Mouse (Mus musculus): Measurements from ENCODE around the gene Pex14.
"Not testable (repeated sequence)": the region's sequence is repeated elsewhere in the genome, so short reads cannot be mapped to it uniquely, and the experiment has no call there.

Pex14 gene

GRCm38 (mm10) chr4:149099369-149100017 is at the start of gene Pex14:
Gene Pex14 (minus strand): TSS chr4:149099876.
- DNase-seq = peak; percentile 87

DNA sequence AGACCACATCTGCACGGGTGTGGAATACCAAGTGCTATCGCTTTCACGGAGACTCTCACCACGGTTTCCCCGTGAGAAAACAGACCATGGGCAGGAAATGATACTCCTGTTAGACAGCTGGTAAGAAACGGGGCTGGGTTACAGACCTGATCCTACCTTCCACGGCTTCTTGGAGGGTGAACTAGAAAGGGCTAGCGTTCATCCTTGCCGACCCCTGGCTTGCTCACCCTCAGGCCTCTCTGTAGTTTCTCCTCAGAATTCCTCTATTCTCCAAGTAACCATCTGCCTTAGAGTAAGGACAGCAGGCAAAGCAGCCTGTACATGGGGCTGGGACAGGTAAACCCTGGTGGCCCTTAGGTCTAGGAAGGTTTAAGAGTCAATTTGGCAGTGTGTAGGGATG is 49.5 kb upstream of the Pex14 start:
- no peak for DNase-seq

- DNase-seq = no peak
Observed at GRCm38 (mm10) chr4:149148084-149148483, 48.4 kb upstream of the Pex14 start.

DNA sequence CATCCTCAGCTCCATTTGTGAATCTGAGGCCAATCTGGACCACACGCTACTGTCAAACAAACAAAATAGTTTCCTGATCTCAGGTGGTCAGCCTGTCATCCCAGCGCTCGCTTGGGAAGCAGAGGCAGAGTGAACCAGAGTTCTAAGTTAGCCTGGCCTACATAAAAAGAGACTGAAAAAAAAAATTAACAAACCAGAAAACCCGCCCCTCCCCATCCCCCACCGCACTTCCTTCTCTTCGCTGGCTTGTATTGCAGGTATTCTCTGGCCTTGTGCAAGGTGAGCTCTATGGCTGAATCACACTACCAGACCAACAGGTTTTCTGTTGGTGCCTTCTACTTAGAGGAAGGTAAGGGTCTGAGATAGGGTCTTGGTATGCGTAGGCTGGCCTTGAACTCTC is 47.9 kb upstream of the Pex14 start:
- no peak for DNase-seq

GRCm38 (mm10) chr4:149145151-149145550 is 45.5 kb upstream of the Pex14 start:
- DNase-seq = no peak

GRCm38 (mm10) chr4:149144459-149144858 is 44.8 kb upstream of the Pex14 start:
- DNase-seq = peak; percentile 70

- no peak for DNase-seq
Observed at GRCm38 (mm10) chr4:149143594-149143993, 43.9 kb upstream of the Pex14 start.

DNA sequence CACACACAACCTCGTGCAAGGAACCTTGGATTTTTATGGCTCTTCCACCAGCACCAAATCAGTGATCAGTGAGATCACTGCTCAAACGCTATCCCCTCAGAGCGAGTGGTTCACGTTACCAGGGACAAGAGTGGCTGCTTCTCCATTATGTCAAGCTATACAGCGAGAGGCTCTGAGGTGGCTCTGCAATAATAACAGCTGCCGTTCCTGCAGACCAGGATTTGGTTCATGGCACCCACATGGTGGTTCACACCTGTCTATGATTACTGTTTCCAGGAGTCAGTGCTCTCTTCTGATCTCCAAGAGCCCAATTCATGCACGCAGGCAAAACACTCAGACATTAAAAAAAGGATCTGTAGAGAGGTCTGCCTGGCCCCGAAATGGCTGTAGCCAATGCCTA is 38.8 kb upstream of the Pex14 start:
- no peak for DNase-seq

DNA sequence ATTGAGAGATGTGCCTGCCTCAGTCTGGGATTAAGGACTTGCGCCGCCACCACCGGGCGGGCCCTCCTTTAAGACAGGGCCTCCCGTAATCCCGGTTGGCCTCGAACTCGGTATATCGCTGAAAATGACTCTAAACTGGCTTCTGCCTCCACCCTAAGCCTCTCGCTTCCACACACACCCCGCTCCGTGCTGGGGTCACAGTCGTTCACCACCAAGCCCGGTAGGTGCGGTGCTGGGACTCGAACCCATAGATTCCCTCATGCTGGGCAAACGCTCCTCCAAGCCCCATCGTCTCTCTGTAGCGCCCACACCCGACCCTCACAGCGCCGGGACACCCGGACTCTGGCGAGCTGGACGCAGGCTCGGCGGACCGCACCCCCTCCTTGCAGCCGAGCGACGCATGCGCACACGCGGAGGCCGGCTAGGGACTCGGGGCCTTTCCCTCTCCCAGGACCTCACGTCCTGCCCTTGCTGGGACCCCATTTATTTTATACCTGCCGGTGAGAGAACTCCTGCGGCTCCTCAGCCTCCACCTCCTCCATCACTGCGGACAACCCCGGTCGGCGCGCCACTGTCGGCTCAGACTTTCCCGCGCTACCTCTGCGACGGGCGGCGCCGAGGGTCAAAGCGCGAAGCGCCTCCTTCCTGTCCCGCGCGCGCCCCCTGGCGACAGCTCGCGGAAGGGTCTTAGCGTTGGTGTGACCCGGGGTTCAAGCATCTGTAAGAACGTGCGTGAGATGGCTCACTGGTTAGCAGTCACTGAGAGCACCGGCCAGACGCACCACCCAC is 37.5 kb upstream of the Pex14 start, which contains the start of gene Cenps:
TSS of gene Cenps (minus strand) at position 648 of the 789 bp plus-strand sequence.
- peak; percentile 88 for DNase-seq

DNA sequence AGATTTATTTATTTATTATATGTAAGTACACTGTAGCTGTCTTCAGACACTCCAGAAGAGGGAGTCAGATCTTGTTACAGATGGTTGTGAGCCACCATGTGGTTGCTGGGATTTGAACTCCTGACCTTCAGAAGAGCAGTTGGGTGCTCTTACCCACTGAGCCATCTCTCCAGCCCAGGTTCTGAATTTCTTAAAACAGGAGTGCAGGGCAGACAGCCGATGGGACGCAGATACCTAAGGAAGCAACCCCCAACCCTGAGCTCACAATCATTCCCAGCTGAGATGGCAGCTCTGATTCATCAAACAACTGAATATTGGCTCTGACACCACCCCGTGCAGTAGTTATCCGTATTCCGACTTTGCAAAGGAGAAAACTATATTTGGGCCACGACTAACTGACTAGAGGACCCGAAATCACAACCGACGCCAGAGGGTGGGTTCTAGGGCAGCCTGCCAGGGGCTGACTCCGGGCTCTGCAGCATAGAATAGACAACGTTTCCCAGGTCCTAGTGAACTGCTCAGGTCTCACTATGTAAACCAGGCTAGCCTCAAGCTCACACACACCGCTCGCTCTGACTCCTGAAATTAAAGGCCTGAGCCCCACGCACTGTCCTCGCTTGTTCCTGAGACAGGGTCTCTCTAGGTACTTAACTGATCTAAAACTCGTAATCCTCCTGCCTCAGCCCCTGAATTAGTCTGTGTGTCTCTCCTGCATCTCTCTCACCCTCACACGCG is 36.6 kb upstream of the Pex14 start:
- peak; percentile 31 for DNase-seq

- no peak for DNase-seq
Observed at GRCm38 (mm10) chr4:149133395-149133794, 33.7 kb upstream of the Pex14 start.

DNA sequence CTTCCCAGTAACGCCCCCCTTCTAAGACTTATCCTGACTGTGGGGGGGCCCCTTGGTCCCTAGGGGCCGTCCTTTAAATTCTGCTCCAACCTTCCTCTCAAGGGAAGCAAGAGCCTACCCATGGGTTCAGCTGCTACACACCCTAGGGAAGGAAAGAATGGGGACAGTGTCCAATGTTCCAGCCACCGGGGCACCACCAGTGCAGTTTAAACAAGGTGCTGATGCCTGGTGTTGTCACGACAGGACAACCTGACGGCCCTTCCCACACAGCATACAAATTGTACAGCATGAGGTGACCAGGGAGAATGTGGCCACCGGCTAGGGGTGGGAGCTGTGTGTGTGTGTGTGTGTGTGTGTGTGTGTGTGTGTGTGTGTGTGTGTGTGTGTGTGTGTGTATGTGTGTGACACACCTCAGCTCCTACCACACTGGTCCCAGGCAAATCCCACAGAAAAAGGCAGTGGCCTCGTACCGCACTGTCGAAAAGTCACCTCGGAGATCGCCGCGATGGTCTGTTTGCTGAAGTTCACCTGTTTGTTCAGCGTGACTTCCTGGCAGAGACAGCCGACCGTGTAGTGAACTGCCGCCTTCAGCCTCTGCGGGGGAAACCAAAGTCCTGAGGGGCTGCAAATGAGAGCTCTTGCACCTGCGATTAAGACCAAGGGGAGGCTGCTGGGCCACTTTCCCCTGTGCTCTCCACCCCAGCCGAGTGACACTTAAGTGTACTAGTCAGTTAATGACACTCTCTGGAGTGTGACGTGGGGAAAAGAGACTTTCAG is 32.3 kb upstream of the Pex14 start:
- no peak for DNase-seq

- DNase-seq = no peak
Observed at GRCm38 (mm10) chr4:149131021-149131752, 31.5 kb upstream of the Pex14 start.

- DNase-seq = no peak
Observed at GRCm38 (mm10) chr4:149128467-149128866, 28.8 kb upstream of the Pex14 start.

GRCm38 (mm10) chr4:149126663-149127062 is 27.0 kb upstream of the Pex14 start, which contains the start of gene Cort:
Gene Cort (minus strand): TSS chr4:149126763.
- DNase-seq = no peak

DNA sequence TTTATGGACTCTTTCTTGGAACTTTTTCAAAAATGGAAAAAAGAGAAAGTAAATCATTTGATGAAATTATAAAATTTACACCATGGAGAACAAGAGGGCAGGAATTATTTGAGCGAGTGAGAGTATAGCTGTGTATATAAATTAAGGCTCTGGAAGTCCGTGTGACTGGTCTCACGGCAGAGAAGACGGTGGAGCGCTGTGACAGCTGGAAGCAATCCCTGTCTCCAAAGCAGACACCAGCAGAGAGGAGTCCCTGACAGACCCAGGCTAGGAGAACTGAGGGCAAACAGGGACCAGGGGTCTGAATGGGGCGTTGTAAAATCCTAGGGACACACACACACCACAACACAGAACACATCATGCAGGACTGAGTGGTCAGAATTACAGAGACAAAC is 26.4 kb upstream of the Pex14 start:
- no peak for DNase-seq

DNA sequence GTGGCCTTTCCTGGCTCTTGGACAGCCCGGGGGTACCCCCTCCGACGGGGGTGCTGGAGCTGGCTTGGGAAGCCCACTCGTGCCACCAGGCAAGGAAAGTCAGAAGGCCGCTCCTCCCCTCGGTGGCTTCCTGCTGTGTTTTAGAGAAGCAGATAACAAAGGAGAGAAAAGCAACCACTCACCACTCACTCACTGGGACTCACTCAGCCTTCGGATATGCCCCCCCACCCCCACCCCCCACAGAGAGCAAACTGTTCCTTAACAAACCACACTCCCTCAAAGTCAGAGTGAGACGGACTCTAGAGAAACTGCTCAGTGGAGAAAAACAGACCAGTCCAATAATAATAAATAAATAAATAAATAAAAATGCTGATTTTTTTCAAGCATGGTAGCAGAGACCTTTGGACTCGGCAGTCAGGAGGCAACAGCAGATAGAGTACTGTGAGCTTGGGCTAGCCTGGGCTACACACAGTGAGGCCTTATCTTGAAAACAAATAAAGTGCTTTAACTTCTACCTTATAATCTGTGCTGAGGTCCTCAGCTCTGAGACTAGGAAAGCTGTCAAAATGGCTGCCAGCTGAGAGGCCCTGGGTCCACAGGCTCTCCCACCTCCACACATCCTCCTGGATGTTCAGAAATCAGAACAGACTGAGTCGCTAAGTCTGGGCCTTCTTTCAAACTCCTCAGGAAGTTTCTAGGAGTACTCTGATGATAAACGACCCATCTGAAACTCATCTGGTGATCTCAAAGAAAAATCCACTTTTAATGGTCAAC is 25.9 kb upstream of the Pex14 start:
- DNase-seq = no peak

DNA sequence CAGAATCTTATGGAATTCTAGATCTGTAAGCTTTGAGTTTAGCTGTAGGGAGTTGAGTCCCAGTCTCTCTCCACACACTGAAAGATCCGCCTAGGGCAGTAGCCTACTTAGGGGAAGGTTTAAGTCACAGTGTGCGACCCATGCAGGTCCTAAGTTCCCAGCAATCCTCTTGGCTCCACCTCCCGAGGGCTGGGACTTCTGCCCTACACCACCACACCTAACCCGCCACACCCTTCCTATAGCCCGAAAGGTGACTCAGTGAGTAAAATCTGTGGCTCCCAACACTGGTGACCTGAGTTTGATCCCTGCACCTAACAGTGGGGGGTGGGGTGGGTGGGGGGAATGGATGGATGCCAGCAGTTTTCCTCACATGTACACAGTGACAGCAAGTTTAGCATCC is 23.8 kb upstream of the Pex14 start:
- DNase-seq = no peak

DNA sequence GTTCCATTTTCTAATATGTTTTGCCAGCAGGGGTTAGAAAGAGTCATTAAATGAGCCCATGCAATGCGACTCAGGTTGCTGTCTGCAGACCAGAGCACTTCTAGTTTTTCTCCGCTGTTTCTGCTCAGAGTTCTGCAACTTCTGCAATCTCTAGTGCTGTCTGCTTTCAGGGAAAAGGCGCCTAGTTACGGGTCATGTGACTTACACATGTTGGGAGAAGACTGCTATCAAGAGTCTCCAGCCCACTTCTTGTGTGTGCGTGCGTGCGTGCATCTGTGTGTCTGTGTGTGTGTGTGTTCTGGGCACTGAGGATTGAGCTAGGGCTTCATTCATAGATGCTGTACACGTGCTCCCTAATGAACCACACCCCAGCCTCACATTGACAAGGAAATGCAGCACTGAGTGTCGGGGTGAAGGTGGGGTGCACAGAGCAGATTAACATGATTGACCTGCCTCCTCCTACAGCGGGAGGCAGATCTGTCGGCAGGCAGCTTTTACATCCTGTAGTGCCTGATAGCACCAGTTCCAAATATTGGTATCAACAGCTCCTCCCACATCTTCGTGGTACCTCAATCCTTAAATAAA is 20.4 kb upstream of the Pex14 start:
- DNase-seq = not testable (repeated sequence)

DNA sequence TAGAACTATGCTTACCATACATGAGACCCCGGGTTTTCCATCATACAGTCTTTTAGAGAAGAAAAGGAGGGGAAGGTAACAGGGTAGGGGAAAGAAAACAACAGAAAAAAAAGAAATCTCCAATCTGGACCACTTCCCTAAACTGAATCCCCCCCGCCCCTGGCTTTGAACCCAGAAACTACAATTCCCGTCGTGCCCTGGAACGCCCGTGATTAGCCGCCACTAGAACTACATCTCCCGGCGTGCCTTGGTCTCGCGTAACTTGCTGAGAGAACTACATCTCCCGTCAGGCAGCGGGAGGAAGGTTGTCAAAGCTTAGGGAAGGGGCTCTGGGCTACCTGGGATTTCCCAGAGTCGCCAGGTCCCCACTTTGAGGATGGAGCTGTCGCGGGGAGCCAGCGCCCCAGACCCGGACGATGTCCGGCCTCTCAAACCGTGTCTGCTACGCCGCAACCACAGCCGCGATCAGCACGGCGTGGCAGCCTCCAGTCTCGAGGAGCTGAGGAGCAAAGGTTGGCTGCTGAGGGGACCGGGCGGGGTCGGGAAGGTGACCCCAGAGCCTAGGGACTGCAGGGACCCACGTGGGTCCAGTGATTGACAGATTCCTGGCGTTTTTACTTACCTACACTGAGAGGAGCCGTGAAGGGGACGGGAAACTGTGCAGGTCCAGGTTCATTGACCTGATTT is 4.3 kb upstream of the Pex14 start, which contains the start of gene Dffa:
TSS of gene Dffa (plus strand) at position 272 of the 687 bp plus-strand sequence.
- peak; percentile 90 for DNase-seq
